Mouse (Mus musculus) CH12.LX (cell line): Measurements from ENCODE around the gene Ddi2. TPM values are rescaled to one million over a fixed set of nuclear protein-coding genes. Genes with fewer than 3 reads are reported as not detected.
"Not testable (repeated sequence)": the region's sequence is repeated elsewhere in the genome, so short reads cannot be mapped to it uniquely, and the experiment has no call there.

ENCODE experiments used
- DNase-seq: peaks from one replicate; pipeline ENCODE4 v3.0.0-alpha.2; 2013; ENCODE audit errors: extremely low read depth
- H3K27ac ChIP-seq: 2 replicates; pipeline ENCODE4 v1.5.1; 2012; ENCODE audit warnings: low read depth, mild to moderate bottlenecking, control low read depth, moderate library complexity; ENCODE audit not compliant: insufficient read depth
- H3K27me3 ChIP-seq: replicated peaks from 2 replicates; pipeline ENCODE3; 2012; ENCODE audit warnings: inconsistent platforms
- H3K36me3 ChIP-seq, 2 experiments: replicated peaks in 1 of 2; 2 replicates each; pipeline versions ENCODE3 to v1.6.1; 2012; ENCODE audit warnings: inconsistent platforms in 1 of 2, low read length in 1 of 2, mild to moderate bottlenecking in 1 of 2, mixed read lengths in 1 of 2, moderate library complexity in 1 of 2; ENCODE audit not compliant: control insufficient read depth in 1 of 2, insufficient read depth in 1 of 2
- H3K4me1 ChIP-seq, 2 experiments: 2 replicates each; pipeline ENCODE4 v1.6.1; 2012; ENCODE audit warnings: inconsistent platforms in 1 of 2, moderate library complexity in 1 of 2; ENCODE audit not compliant: insufficient read depth in 2 of 2, control insufficient read depth in 1 of 2
- H3K4me2 ChIP-seq: 2 replicates; pipeline ENCODE4 v1.6.1; 2012; ENCODE audit warnings: low read depth, mild to moderate bottlenecking, control low read depth; ENCODE audit not compliant: poor library complexity, insufficient read depth, severe bottlenecking
- H3K4me3 ChIP-seq, 3 experiments: fragments of 150-350 bp in 1 of 3; sonication (generic) in 1 of 3; replicated peaks in 1 of 3; 2 replicates each; pipeline versions ENCODE3 to v1.5.1; 2011 to 2012; ENCODE audit warnings: low read depth in 2 of 3, low read length in 2 of 3, mild to moderate bottlenecking in 2 of 3, moderate library complexity in 2 of 3, control low read depth in 1 of 3, improper control_type of control experiment in 1 of 3, inconsistent platforms in 1 of 3, mixed read lengths in 1 of 3; ENCODE audit not compliant: poor library complexity in 1 of 3
- H3K79me2 ChIP-seq: replicated peaks from 2 replicates; pipeline ENCODE4 v1.6.1; 2012; ENCODE audit warnings: mild to moderate bottlenecking, moderate library complexity; ENCODE audit not compliant: control insufficient read depth, poor library complexity, insufficient read depth, severe bottlenecking; ENCODE audit errors: extremely low read depth
- H3K9ac ChIP-seq: 2 replicates; pipeline ENCODE4 v1.6.1; 2012; ENCODE audit warnings: low read depth, mild to moderate bottlenecking, control low read depth, moderate library complexity; ENCODE audit not compliant: insufficient read depth
- H3K9me3 ChIP-seq: replicated peaks from 2 replicates; pipeline ENCODE3; 2012; ENCODE audit warnings: low read length, inconsistent platforms, mixed read lengths
- CHD1 ChIP-seq: IDR thresholded peaks from 2 replicates; pipeline ENCODE4 v1.6.1; 2012; ENCODE audit warnings: low read depth, low read length, improper control_type of control experiment, inconsistent platforms
- JUND ChIP-seq: conservative IDR thresholded peaks from 2 replicates; pipeline ENCODE4 v1.6.1; 2011; ENCODE audit warnings: low read depth, low read length, improper control_type of control experiment
- MAZ ChIP-seq: IDR thresholded peaks from 2 replicates; pipeline ENCODE4 v1.6.1; 2012; ENCODE audit warnings: low read depth, mild to moderate bottlenecking, inconsistent platforms, low read length, improper control_type of control experiment, moderate library complexity
- NRF1 ChIP-seq: IDR thresholded peaks from 2 replicates; pipeline ENCODE4 v1.6.1; 2014; ENCODE audit warnings: low read depth, mild to moderate bottlenecking, inconsistent platforms, low read length, improper control_type of control experiment, moderate library complexity
- PAX5 ChIP-seq: IDR thresholded peaks from 2 replicates; pipeline ENCODE4 v1.6.1; 2012; ENCODE audit warnings: low read length, inconsistent platforms, mixed read lengths
- RAD21 ChIP-seq: IDR thresholded peaks from 2 replicates; pipeline ENCODE4 v1.6.1; 2011; ENCODE audit warnings: low read depth, mild to moderate bottlenecking, low read length, improper control_type of control experiment, moderate library complexity
- RCOR1 ChIP-seq: conservative IDR thresholded peaks from 2 replicates; pipeline ENCODE4 v1.6.1; 2012; ENCODE audit warnings: low read depth, mild to moderate bottlenecking, inconsistent platforms, low read length, improper control_type of control experiment
- SIN3A ChIP-seq: IDR thresholded peaks from 2 replicates; pipeline ENCODE4 v1.6.1; 2012; ENCODE audit warnings: low read length, improper control_type of control experiment, inconsistent platforms
- dilution Hi-C: fragments of 300-500 bp; cut with MboI; formaldehyde crosslinking; loops from 2 replicates; pipeline ENCODE4 v1.14.3; 2020; ENCODE audit warnings: low sequenced_read_pairs; ENCODE audit not compliant: extremely low pct_unique_long_range_greater_than_20kb, extremely low pct_ligation_motif_present
- in situ Hi-C: fragments of 300-500 bp; cut with MboI; formaldehyde crosslinking; loops from 3 replicates; pipeline ENCODE4 v1.14.3; 2019; ENCODE audit warnings: low sequenced_read_pairs, low pct_ligation_motif_present, low pct_unique_long_range_greater_than_20kb, mixed read lengths
- polyA plus RNA-seq: library from polyadenylated mRNA; unstranded; fragments of >175 nt; gene quantifications from 2 replicates; pipeline ENCODE4 v1.2.1, GENCODE M21; 2012; ENCODE audit warnings: low read depth; ENCODE audit not compliant: insufficient read length
- total RNA-seq, 2 experiments: library from RNA; depleted of rRNA; stranded (reverse); fragments of 300-350 nt in 1 of 2; fragments of >200 nt in 1 of 2; gene quantifications; 2 replicates each; pipeline ENCODE4 v1.2.3; 2012 to 2014

The Ddi2 gene
- total and polyA plus RNA-seq, 3 experiments, result 18.0 to 37.3 (median 19.9) TPM

- no peak for TF ChIP-seq JUND
- TF ChIP-seq, all 38 proteins: peak for 14
Measured at GRCm38 (mm10) chr4:141722731-141723672, at the start of gene Ddi2 (continued).

DNA sequence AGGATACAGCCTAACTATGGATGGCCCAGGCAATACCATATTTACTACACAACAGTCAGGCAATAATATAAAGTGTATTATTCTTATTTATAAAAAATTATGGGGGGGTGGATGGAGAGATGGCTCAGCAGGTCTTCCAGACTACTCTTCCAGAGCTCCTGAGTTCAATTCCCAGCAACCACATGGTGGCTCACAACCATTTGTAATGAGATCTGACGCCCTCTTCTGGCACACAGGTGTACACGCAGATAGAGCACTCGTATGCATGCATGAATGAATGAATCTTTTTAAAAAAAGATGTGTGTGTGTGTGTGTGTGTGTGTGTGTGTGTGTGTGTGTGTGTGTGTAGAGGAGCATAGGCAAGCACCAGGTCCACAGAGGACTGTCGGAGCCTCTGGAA, 49.8 kb upstream of the Ddi2 start:
- H3K79me2 ChIP-seq, H3K9ac ChIP-seq, H3K4me2 ChIP-seq, dilution Hi-C loops, H3K27ac ChIP-seq, in situ Hi-C loops, H3K27me3 ChIP-seq, DNase-seq, H3K4me3 ChIP-seq, H3K9me3 ChIP-seq: not testable (repeated sequence)
- H3K4me1 ChIP-seq, result peaks cover 0 to 11% of the 10 kb centered on the region in 2 experiments; a peak in 2 of 4 replicates
- peaks cover 39 to 86% of the 10 kb centered on the region in 2 experiments for H3K36me3 ChIP-seq

DNA sequence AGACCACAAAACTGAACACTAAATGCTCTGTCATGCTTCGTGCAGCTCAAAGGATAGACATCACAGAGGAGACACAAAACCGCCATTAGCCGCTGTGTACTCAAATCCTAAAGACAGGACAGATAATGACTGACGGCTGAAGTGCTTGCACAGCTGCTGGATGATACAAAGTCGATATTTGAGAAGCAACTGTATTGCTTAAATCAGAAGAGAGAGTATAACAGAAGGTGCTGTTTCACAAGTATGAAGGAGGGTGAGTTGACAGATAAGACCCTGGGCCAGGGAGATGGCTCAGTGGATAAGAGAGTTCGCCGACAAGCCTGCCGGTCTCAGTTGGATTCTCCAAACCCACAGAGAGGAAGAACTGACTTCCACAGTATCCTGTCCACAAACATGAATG, 48.6 kb upstream of the Ddi2 start:
- H3K79me2 ChIP-seq, result no peaks in the 10 kb centered on the region
- in situ Hi-C loops (no loop called here), dilution Hi-C loops (no loop called here)
- H3K4me2 ChIP-seq, result no peak overlapping the region
- peaks cover 45 to 87% of the 10 kb centered on the region in 2 experiments for H3K36me3 ChIP-seq
- TF ChIP-seq CHD1, result no peak
- no peak for TF ChIP-seq NRF1
- TF ChIP-seq MAZ, result no peak
- TF ChIP-seq PAX5, result no peak
- TF ChIP-seq SIN3A, result no peak
- no peak for TF ChIP-seq RCOR1
- TF ChIP-seq, all 38 proteins: peak for 0
- Histone ChIP-seq H3K9me3 (no peaks in the 10 kb centered on the region), H3K9ac (no peak overlapping the region), H3K4me3 (no peak overlapping the region), H3K27ac (no peak overlapping the region), H3K4me1 (peaks cover 10 to 23% of the 10 kb centered on the region in 2 experiments), H3K27me3 (no peaks in the 10 kb centered on the region)
- no peak for DNase-seq

GRCm38 (mm10) chr4:141769501-141770160, 46.4 kb upstream of the Ddi2 start:
- dilution Hi-C loops, result no loop called here

More at GRCm38 (mm10) chr4:141769501-141770160, 46.4 kb upstream of the Ddi2 start:
- TF ChIP-seq RAD21, result no peak
- H3K27me3 ChIP-seq, result no peaks in the 10 kb centered on the region
- no peak overlapping the region for H3K4me3 ChIP-seq
- peaks cover 23 to 42% of the 10 kb centered on the region in 2 experiments for H3K4me1 ChIP-seq
- in situ Hi-C loops, result no loop called here
- H3K9ac ChIP-seq, result no peak overlapping the region
- no peaks in the 10 kb centered on the region for H3K9me3 ChIP-seq
- H3K4me2 ChIP-seq, result no peak overlapping the region
- H3K27ac ChIP-seq, result no peak overlapping the region
- H3K36me3 ChIP-seq, result peaks cover 39 to 76% of the 10 kb centered on the region in 2 experiments
- H3K79me2 ChIP-seq, result no peaks in the 10 kb centered on the region
- DNase-seq, result no peak
